Comparison of ENCODE assay signal across 8 mouse cellular contexts in the genomic region with DNA sequence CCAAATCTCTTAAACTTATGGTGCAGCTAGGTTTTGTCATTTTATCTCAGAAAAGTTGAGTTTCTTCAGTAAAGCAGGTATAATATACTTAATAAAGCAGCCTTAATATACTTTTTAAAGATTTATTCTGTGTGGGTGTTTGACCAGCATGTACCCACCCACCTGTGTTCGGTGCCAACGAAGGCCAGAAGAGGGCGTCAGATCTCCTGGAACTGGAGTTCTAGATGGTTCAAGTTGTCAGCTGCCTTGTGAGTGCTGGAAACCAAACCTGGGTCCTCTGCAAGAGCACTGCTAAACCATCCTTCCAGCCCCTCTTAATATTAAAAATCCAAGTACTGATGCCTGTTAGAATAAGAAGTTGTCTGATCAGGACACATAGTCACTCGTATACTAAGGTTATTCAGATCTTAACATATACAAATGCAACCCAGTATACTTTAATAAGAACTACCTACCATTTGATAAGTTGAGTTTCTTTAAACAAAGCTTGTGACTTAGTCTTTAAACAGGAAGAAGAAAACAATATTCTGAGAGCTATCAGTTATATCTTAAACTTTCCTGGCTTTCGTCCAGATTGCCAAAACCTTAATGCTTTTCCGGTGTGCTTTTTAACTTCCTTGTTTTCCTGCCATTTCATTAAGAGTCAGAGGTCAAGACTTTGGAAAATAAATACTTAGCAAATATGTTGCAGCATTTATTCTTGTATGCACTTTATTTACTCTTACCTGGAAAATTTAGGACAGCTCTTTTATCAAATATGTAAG. TPM values are rescaled to one million over a fixed set of nuclear protein-coding genes. Genes with fewer than 3 reads are reported as not detected.
A peak's percentile ranks its signal among the peaks of the same experiment; 100 is the strongest.
DNase-seq lines count a peak whose midpoint lies in the region; ATAC-seq lines count a peak whose summit lies in the region.
"Had no signal": no experiment of that assay in that cellular context is flagged by ENCODE, and none has a peak within 500 bp of the region (broad histone marks: within the 10 kb centered on the region; RNA-seq: fewer than 3 reads in every experiment).

No protein-coding gene starts in this region.

- peaks cover 16% of the 10 kb centered on the region for H3K36me3 ChIP-seq in hindbrain, embryonic 15.5 days
- peaks cover 17% of the 10 kb centered on the region for H3K36me3 ChIP-seq in midbrain, embryonic 12.5 days

- peaks cover 12% of the 10 kb centered on the region for H3K4me1 ChIP-seq in hindbrain, embryonic 15.5 days (replicated peaks)
- H3K4me1 ChIP-seq in midbrain, embryonic 12.5 days = peaks cover 6% of the 10 kb centered on the region; the same call in 1 of the 2 replicates
- H3K4me1 ChIP-seq: embryonic facial prominence, embryonic 12.5 days had no signal

- DNase-seq in left cerebral cortex, postnatal 4 days = peak; percentile 13
- DNase-seq in left cerebral cortex, postnatal 36 days (ENCODE audit: low spot score in 2 of 2) = no peak
- peak; percentile 37 to 43 for DNase-seq in cerebellum, postnatal 10 days
- no peak for DNase-seq in frontal cortex, postnatal 14 days (ENCODE audit: low spot score in 2 of 2)
- no peak for DNase-seq in urinary bladder, adult 2 months (ENCODE audit: low spot score)

- peak overlapping the region; percentile 91 for H3K4me3 ChIP-seq in hindbrain, embryonic 15.5 days
- H3K4me3 ChIP-seq in midbrain, embryonic 12.5 days = no peak overlapping the region

- peaks cover 9% of the 10 kb centered on the region for H3K9me3 ChIP-seq in hindbrain, embryonic 15.5 days
- H3K9me3 ChIP-seq in midbrain, embryonic 12.5 days = peaks cover 11% of the 10 kb centered on the region

- no peak overlapping the region for H3K27ac ChIP-seq in hindbrain, embryonic 15.5 days (replicated peaks)
- no peak overlapping the region for H3K27ac ChIP-seq in midbrain, embryonic 12.5 days (replicated peaks)

- H3K4me2 ChIP-seq in hindbrain, embryonic 15.5 days = peak overlapping the region; percentile 63
- peak overlapping the region; percentile 64 for H3K4me2 ChIP-seq in midbrain, embryonic 12.5 days (replicated peaks)

- peak overlapping the region; percentile 97; the same call in 1 of the 2 replicates for H3K9ac ChIP-seq in hindbrain, embryonic 15.5 days
- H3K9ac ChIP-seq in midbrain, embryonic 12.5 days (replicated peaks) = no peak overlapping the region

- ATAC-seq in hindbrain, embryonic 15.5 days (ENCODE audit: low FRiP score, low read depth) = no peak
- no peak for ATAC-seq in midbrain, embryonic 12.5 days (ENCODE audit: low FRiP score, low read depth)

- intact Hi-C loops in left cerebral cortex, postnatal 4 days (cut with DNase I) = loop anchor here (10.0 kb wide), 1 partner anchor 374 kb away; no protein-coding TSS in a partner anchor
- intact Hi-C loops in left cerebral cortex, postnatal 36 days (cut with DNase I) = loop anchor here (5.0 to 10.0 kb wide), 2 partner anchors 43 to 214 kb away; partner anchors contain the start of gene Yeats2

- 93% methylated on average over 6 of the region's 6 CpGs for WGBS in hindbrain, embryonic 15.5 days
- WGBS in midbrain, embryonic 12.5 days = 97% methylated on average over 6 of the region's 6 CpGs

- no peaks in the 10 kb centered on the region for H3K27me3 ChIP-seq in hindbrain, embryonic 15.5 days
- no peaks in the 10 kb centered on the region for H3K27me3 ChIP-seq in midbrain, embryonic 12.5 days
- H3K27me3 ChIP-seq: embryonic facial prominence, embryonic 12.5 days had no signal

RNA-seq across cellular contexts. Expression of gene Klhl24, which starts 1.7 kb away (rescaled TPM):
- 10 to 100 TPM; 73.1 to 73.4 TPM for total RNA-seq in left cerebral cortex, postnatal 4 days (2021)
- 10 to 100 TPM; 72.7 to 93.4 TPM for total RNA-seq in left cerebral cortex, postnatal 36 days (2021)
- 41.5 and 41.8 TPM in 2 replicates for polyA plus RNA-seq in hindbrain, embryonic 15.5 days (2015; fragmentation: Nextera tagmentation; extraction: Ambion mirVana)
- 69.1 and 71.9 TPM in 2 replicates for polyA plus RNA-seq in midbrain, embryonic 12.5 days (2016; fragmentation: Nextera tagmentation; extraction: Ambion mirVana)
- 31.8 and 39.7 TPM in 2 replicates for polyA plus RNA-seq in urinary bladder, adult 2 months (2012; rRNA removed)

RNA-seq across cellular contexts. Expression of gene Yeats2, which starts 41.8 kb away (rescaled TPM):
- 10 to 100 TPM; 61.1 to 65.8 TPM for total RNA-seq in left cerebral cortex, postnatal 4 days (2021)
- total RNA-seq in left cerebral cortex, postnatal 36 days (2021) = 10 to 100 TPM; 28.9 to 41.3 TPM
- 22.6 and 24.0 TPM in 2 replicates for polyA plus RNA-seq in hindbrain, embryonic 15.5 days (2015; fragmentation: Nextera tagmentation; extraction: Ambion mirVana)
- polyA plus RNA-seq in midbrain, embryonic 12.5 days (2016; fragmentation: Nextera tagmentation; extraction: Ambion mirVana) = 41.7 and 50.0 TPM in 2 replicates
- polyA plus RNA-seq in urinary bladder, adult 2 months (2012; rRNA removed) = 24.2 and 25.0 TPM in 2 replicates

Comparison
In these comparisons a context has a peak if more than half of its experiments do, and no peak if none do; other contexts are left out.
1. DNase-seq: peak in left cerebral cortex, postnatal 4 days (single experiment) and cerebellum, postnatal 10 days (2 of 2); none in left cerebral cortex, postnatal 36 days (0 of 2), frontal cortex, postnatal 14 days (0 of 2) and urinary bladder, adult 2 months (single experiment).